Mouse (Mus musculus): ENCODE results near the gene Pfkfb4.

Pfkfb4 gene

DNA sequence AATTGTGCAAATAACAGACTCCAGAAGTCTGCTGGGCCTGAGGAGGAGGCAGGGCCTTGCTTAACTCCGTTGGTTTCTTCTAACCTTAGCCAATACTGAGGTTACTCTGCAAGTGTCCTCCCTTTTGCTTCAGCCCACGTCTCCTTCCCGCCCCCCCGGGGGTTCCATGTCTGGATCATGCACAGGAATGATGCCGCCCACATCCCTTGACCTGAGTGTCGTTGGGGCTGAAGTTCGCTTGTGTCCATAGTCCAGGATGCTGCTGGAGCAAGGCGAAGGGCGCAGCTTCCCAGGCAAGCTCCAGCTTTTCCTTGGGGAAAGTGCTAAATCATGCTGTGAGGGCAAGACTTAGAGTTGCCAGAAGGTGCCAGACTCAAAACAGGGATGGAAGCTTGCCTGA is 4.8 kb downstream of the Pfkfb4 start:
- in situ Hi-C loops (cut with MboI): no loop called here

DNA sequence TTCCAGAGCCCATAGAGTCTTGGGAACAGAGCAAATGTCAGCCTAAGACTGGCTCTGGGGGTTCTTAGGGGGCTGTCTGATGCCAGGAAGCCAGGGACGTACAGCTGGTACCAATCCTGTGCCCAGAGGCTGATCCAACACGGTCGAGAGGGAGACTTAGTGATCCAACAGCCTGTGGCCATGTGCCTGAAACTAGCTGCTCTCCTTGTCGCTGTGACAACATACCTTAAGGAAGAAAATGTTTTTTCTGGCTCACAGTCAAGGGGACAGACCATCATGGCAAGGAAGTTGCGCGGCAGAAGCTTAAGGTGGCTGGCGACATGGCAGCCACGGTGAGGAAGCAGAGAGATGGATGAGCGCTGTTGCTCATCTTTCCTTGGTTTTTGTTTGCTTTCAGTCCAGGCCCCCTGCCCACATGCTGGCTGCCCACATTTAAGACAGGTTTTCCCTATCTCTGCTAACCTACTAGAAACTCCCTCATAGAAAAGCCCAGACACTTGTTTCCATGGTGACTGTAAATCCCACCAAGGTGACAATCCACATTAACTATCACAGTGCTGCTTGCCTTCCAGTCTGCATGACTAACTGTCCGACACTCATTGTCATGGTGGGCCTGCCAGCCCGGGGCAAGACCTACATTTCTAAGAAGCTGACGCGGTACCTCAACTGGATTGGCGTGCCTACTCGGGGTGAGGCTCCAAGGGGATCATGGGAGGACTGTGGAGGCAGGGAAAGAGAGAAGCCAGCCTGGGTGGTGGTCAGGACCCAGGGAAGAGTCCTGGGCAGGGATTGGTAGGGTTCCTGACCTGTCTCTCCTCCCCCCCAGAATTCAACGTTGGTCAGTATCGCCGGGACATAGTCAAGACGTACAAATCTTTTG is 6.9 kb downstream of the Pfkfb4 start:
- in situ Hi-C loops (cut with MboI): no loop called here

DNA sequence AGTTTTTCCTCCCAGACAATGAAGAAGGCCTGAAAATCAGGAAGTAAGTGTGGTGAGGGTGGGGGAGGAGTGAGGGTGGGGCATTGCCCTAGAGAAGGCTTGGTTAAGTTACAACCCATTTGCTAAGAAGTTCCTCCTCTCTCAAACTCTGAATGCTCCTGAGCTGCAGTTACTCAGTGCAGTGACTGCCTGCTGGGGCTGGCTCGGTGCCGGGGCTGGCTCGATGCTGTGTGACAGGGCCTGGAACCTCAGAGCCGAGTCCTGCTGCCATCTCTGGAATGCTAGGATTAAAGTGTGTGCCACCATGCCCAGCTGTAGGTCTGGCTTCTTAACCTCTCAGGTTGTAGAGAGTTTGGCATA is 7.6 kb downstream of the Pfkfb4 start:
- in situ Hi-C loops (cut with MboI): no loop called here

DNA sequence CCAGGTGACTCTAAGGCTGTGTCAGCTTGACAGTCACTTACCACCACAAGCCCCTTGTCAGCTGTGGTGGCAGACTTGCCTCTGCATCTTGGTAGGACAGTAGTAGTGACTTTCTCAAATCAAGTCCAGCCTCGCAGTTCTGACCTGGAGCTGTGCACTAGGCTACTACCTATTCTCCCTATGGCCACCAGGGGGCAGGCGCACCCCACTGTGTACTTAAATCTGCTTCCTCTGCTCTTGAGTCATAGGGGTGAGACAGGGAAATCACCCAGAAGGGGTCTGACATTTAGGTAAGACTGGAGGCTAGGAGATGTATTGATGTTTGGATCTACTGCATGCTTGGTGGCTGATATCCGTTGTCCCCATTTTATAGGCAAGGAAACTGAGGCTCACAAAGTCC is 9.1 kb downstream of the Pfkfb4 start:
- in situ Hi-C loops (cut with MboI): loop anchor here (10.0 kb wide), 1 partner anchor 64 kb away; no protein-coding TSS in a partner anchor

DNA sequence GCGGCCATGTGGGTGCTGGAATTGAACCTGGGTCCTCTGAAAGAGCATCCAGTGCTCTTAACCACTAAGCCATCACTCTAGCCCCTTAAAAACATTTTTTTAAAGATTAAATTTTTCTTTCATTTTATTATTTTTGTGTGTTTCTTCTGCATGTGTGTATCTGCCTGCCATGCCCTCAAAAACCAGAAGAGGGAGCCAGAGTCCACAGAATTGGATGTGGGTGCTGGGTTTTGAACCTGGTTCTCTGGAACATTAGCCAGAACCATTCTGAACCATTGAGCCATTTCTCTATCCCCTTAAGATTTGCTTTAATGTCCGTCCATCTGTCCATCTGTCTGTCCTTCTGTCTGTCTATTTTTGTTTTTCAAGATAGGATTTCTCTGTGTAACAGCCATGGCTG is 11.6 kb downstream of the Pfkfb4 start:
- in situ Hi-C loops (cut with MboI): loop anchor here (10.0 kb wide), 1 partner anchor 62 kb away; no protein-coding TSS in a partner anchor

DNA sequence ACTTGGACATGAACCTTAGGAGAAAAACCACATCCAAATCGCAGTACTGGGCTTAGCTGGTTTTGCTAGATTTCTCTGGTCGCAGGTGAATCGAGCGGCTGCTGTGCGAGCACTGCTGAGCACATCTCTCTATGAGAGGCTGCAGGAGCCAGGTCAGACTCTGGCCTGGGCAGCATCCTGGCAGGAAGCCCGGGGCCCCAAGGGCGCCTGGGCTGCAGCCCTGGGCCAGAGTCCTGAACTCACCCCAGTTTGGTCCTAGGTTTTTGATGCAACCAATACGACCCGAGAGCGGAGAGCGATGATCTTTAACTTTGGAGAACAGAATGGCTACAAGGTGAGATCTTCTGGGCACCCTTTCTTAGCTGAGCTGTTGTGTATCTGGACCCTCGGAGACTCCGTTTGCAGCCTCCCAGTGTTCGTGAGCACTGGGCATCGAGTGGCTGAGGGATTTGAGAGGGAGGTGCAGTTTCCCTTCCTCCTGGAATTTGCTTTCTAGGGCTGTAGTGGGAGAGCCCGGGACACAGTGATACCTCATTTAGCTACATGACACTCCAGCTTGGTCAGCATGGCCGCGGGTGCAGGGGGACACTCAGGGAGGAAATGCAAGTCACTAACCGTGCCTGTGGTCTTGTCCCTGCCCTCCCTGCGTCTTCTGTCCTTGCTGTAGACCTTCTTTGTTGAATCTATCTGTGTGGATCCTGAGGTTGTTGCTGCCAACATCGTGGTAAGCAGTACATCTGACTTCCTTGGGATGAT is 15.6 kb downstream of the Pfkfb4 start:
- in situ Hi-C loops (cut with MboI): loop anchor here (5.0 to 10.0 kb wide), 2 partner anchors 58 to 115 kb away; no protein-coding TSS in a partner anchor

DNA sequence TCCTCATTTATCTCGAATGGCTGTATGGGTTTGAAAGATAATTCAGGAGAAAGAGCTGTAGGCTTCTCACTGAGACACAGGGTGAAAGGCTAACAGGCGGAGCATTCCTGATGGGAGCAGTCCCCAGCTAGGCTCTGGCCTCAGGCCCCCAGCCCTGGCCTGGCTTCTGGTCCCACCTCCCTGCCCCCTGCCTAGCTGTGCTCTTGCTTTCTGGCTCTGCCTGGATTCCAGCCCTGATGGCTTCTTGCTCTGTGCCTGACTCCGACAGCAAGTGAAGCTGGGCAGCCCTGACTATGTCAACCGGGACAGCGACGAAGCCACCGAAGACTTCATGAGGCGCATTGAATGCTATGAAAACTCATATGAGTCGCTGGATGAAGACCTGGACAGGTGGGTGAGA is 16.5 kb downstream of the Pfkfb4 start:
- in situ Hi-C loops (cut with MboI): loop anchor here (5.0 to 10.0 kb wide), 2 partner anchors 57 to 114 kb away; no protein-coding TSS in a partner anchor

DNA sequence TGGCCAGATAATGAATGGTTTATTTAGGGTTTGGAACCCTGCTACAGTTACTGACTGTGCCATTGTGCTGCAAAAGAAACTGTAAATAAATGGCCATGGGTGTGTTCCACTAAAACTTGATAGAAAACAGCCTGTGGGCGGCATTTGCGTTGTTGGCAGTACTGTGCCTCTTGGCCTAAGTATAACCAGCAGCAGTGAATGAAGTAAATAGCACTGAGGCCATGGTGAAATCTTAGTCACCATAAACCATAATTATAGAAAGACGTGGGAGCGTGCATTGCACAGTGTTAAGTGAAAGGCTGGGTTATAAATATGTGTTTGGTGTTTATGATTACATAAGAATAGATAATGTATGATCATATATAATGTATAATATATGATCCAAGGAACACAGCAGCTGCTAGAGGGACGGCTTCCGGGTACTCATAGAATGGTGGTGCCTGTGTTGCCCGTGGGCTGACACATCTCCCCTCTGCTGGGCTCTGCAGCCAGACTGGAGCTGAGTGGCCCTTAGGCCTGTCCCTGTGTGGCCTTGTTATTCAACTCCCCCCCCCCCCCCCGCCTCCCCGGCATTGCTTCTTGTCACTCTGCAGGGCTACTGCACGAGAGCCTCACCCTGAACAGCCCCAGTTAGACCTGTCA is 17.5 kb downstream of the Pfkfb4 start:
- in situ Hi-C loops (cut with MboI): loop anchor here (5.0 to 10.0 kb wide), 2 partner anchors 56 to 113 kb away; no protein-coding TSS in a partner anchor

DNA sequence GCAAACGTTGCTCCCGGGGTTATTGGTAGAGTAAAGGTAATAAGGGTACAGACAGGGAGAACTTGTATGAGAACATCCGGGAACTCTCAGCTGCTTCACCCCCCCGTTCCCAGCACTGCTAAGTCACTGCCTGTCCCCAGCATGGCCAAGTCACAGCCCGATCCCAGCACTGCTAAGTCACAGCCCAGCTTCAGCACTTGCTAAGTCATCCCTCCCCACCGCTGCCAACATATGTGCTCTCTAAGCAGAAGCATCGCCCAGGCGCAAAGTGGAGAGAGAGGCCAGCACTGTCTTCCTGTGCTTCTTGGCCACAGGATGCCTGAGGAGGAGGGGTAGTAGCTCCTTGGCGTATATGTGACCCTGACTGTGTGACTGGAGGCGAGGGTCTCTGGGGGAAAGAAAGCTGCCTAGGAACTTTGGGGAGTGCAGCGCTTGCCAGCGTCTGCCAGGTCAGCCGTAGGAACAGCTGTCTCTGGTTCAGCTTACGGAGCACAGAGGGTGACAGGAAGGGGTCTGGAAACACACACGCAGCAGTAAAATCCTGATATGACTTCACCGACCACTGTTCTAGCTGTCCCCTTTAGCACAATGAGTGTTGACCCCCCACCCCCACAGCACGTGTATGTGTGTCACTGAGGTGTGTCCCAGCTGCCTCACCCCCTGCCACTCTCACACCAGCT is 18.2 kb downstream of the Pfkfb4 start:
- in situ Hi-C loops (cut with MboI): loop anchor here (5.0 to 10.0 kb wide), 2 partner anchors 55 to 113 kb away; no protein-coding TSS in a partner anchor

DNA sequence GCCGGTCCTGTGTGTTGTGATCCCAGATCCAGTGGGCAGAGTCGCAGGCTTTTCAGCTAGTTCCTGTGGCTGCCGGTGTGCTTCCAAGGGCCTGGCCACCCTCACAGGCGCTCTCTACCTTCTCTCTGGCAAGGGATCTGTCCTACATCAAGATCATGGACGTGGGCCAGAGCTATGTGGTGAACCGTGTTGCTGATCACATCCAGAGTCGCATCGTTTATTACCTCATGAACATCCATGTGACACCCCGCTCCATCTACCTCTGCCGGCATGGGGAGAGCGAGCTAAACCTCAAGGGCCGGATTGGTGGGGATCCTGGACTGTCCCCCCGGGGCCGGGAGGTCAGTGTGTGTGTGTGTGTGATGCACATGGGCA is 18.7 kb downstream of the Pfkfb4 start:
- in situ Hi-C loops (cut with MboI): no loop called here

DNA sequence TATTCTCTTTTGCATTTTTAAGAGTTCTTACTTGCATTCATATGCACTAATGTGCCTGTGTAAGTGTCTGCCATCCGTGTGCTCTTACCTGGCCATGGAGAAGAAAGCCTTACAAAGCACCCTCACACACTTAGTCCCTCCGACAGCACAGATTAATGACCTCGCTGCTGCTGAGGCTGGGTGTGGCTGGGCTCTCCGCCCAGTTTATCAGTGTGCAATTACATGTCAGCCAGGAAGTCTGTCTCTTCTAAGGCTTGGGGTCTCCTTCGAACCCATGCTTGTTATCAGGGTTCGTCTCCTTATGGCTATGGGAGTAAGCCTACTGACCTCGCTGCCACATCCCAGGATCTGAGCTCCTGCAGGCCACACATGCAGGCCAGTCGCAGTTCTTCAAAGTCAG is 23.8 kb downstream of the Pfkfb4 start:
- in situ Hi-C loops (cut with MboI): no loop called here

DNA sequence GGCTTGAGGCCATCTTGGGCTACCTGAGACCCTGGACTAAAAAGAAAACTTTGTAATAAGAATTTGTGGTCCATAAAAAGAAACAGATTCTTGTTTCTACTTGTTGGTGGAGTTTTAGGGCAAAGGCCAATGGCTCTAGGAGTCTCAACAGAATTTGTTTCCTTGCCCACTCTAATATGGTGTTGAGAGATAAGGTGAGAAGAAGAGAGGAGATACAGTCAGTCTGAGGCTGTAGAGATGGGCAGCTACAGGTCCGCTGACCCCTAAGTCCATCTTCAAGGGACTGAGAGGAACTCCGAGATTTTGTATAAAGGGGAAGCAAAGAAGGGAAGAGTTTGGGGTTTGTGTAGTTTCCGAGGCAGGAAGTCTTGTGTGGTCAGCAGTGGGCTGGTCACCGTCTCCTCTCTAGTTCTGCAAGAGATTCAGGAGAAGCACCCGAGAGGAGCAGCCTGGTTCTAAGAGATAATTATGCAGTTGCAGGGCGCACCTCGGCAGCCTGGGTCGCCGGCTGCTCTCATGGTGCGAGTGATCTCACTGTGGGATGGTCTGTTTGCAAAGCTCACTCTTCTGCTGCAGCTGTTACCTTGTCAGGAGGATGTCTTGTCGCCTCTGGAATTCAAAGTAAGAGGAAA is 25.5 kb downstream of the Pfkfb4 start:
- in situ Hi-C loops (cut with MboI): no loop called here

DNA sequence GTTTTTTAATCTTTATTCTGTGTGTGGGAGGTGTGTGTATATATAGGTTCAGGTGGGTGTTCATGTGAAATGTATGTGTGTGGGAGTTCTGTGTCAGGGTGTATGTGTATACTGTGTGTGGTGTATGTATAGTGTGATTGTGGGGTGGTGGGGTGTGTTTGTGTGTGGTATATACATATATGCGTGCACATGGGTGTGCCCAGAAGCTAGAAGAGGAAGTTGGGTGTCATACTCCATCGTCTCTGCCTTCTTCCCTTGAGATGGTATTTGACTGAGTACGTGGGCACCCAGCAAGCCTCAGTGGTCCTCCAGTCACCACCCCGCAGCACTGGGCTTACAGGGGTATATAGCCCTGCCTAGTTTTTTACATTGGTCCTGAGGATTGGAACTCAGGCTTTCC is 29.9 kb downstream of the Pfkfb4 start:
- in situ Hi-C loops (cut with MboI): no loop called here

DNA sequence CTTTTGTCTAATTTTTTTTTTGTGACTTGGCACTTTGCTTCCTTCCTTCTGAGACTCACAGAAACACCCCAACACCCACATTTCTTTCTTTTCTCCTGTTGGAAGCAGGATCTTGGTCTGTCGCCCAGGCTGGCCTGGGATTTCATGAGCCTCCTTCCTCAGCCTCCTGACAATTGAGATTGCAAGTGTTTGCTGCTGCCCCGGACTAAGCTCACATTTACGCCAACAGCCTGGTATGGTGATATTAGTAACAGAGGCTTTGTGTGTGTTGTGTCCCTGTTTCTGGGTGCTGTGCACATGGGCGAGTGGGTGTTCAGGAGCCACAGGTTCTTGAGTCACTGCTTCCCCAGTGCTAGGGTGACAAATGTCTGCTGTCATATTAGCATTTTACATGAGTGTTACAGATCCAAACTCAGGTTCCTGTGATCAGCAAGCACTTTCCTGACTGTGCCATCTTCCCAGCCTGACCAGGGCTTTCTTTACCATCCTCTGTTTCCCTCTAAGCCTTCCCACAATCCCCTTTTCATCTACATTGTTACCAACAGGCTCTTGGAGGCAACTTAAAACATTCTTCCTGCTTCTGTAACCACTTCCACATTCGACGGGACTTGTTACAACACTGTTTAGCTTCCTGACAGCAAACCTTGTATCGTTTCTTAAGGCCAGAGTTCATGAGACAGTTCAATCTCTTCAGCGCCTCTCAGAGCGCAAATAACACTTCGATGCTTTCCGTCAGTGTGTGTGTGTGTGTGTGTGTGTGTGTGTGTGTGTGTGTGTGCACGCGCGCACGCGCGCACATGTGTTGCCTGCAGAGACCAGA is 31.5 kb downstream of the Pfkfb4 start:
- in situ Hi-C loops (cut with MboI): no loop called here

DNA sequence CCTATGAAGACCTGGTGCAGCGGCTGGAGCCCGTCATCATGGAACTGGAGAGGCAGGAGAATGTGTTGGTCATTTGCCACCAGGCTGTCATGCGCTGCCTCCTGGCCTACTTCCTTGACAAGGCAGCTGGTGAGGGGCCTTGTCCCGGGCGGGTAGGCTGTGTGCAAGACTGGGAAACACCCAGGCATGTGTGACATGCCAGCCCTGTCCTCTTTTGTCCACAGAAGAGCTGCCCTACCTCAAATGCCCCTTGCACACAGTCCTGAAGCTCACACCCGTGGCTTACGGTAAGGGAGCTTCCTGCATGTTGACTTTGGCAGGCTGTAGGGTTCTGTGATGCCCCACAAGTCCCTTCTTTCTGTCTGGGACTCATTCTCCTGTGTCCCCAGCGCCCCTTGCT is 35.9 kb downstream of the Pfkfb4 start:
- in situ Hi-C loops (cut with MboI): no loop called here

DNA sequence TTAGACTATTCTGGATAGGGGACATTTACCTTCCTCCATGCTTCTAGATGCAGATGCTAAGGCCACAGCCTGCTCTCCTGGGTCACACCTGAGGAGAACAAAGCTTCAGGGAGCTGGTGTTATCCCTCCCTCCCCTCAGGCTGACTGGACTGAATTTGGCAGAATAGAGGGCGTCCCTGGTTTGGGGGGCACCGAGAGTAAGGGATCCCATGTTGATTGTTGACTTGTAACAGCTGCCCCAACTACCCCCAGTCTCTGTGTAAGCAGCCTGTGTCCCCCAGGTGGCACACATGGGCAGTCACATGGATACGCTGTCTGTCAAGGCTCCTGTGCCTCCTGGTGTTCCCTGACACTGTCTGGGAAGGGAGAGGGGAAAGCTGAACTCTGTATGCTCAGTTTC is 36.8 kb downstream of the Pfkfb4 start:
- in situ Hi-C loops (cut with MboI): no loop called here

DNA sequence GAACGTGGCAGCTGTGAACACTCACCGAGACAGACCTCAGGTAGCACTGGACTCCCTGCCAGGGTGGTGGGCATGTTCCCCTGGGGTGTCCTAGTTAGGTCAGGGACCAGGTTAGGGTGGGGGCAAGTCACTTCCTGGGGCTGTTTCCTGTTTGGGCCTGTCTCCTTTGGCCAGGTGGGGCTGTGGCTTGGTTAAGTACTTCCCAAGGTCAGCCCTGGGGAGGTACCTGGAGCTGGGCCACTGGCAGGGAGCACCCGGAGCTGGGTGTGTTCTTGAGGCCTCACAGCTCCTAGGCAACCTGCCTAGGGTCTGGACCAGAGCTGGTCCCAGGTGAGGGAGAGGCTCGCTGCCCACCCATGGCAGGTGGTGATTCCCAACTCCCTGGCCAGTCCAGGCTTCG is 37.3 kb downstream of the Pfkfb4 start:
- in situ Hi-C loops (cut with MboI): no loop called here

DNA sequence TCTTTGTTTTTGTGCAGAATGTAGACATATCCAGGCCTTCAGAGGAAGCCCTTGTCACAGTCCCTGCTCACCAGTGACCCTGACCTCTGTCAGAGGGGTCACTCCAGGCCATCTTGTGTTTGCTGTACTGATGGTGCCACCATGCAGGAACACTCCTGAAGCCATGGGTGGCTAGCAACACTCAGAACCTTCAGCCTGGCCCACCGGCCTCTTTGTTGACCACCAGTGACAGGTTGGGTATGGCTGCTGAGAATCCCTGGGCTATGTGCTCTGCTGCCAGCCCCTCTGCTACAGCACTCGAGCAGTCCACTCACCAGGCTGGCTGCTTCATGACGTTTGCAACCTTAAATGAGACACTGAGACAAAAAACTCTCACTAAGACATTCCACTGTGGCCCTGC is 38.7 kb downstream of the Pfkfb4 start:
- in situ Hi-C loops (cut with MboI): no loop called here

DNA sequence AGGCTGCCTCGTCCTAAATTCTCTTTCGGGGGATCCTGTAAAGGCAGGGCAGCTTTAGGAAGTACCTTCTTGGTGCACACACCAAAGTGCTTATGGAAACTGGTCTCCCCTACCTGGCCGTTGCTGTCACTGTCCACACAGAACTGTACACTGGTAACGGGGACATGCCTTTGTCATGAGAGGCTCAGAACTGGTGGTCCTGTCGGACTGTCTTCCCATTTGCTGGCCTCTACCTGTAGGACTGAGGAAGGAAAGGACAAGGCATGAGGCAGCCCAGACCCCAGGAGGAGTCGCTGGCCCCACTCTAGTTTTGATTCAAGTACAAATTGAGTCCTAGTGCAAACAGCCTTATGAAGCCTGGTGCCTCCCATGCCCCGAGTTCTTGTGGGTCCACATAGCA is 39.4 kb downstream of the Pfkfb4 start:
- in situ Hi-C loops (cut with MboI): no loop called here

DNA sequence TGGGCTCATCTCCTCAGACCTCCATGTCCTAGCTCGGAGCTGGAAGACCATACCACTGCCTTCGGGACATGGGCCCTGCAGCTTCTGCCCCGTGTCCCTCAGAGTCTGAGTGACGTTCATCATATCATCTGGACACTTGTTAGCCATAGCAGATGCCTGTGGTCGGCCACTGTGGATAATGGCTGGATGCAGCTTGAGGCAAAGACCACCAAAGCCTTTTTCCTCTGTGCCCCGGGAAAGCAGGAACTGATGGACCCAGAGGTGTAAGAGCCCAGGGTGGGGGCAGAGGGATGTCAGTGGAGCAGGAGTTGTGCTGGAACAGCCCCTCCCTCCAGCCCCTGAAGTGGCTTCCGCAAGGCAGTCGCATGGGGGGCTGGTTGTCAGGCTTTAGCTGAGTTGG is 40.1 kb downstream of the Pfkfb4 start:
- in situ Hi-C loops (cut with MboI): no loop called here

DNA sequence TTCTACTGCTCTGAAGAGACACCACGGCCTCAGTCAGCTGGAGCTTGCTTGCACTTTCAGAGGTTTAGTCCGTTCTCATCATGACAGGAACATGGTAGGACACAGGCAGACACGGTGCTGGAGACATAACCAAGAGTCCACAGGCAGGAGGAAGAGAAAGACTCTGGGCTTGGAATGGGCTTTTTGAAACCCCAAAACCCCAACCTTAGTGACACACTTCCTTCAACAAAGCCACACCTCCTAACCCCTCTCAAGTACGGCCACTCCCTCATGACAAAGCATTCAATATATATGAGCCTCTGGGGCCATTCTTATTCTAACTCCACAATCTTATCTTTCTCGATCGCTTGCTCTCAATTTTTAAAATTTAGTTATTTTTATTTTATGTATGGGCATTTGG is 40.9 kb downstream of the Pfkfb4 start:
- in situ Hi-C loops (cut with MboI): no loop called here
